Mouse (Mus musculus) CD4-positive, CD25-positive, alpha-beta regulatory T cell (primary cell): ENCODE results near the gene Gm29049. TPM values are rescaled to one million over a fixed set of nuclear protein-coding genes. Genes with fewer than 3 reads are reported as not detected.

Experiments used
- polyA plus RNA-seq: library from polyadenylated mRNA; unstranded; fragments of 100-300 nt; shearing (Covaris generic); gene quantifications from one replicate; pipeline ENCODE4 v1.2.1, GENCODE M21; 2017

Gene Gm29049
- polyA plus RNA-seq = not detected

DNA sequence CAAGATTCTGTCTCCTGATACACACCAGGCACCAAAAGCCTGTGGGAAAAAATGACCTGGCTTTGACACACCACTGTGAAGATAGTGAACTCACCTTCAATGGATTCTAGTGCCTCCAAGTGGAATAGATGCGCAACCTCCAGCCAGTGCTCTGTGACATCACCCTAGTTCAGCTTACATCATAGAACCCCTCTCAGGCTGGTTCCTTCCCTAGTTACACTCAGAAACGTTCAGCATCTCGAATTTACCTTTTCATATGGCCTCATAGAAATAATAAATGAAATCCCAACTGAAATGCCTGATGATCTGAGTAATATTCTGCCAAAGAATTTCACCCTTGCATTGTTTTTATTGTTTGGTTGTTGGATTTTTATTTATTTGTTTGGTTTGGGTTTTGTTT lies at the start of gene Gm29049:
Gene Gm29049, minus strand, starts transcription at position 101 of the 400 bp plus-strand sequence.

Other genes with a start within 250 kb of the Gm29049 start
- not detected for gene Gm20825, start 74.3 kb upstream of the Gm29049 start, polyA plus RNA-seq